Mouse (Mus musculus) megakaryocyte, embryonic 14.5 days (primary cell): ENCODE results near the gene 4930562C15Rik.

Experiments
- FLI1 ChIP-seq: IDR thresholded peaks from 2 replicates; pipeline ENCODE4 v1.6.1; 2012; ENCODE audit warnings: low read length, inconsistent platforms, mixed read lengths
- GATA1 ChIP-seq: IDR thresholded peaks from 3 replicates; pipeline ENCODE4 v1.6.1; 2012; ENCODE audit warnings: mixed read lengths, low read length, inconsistent platforms, borderline replicate concordance

DNA sequence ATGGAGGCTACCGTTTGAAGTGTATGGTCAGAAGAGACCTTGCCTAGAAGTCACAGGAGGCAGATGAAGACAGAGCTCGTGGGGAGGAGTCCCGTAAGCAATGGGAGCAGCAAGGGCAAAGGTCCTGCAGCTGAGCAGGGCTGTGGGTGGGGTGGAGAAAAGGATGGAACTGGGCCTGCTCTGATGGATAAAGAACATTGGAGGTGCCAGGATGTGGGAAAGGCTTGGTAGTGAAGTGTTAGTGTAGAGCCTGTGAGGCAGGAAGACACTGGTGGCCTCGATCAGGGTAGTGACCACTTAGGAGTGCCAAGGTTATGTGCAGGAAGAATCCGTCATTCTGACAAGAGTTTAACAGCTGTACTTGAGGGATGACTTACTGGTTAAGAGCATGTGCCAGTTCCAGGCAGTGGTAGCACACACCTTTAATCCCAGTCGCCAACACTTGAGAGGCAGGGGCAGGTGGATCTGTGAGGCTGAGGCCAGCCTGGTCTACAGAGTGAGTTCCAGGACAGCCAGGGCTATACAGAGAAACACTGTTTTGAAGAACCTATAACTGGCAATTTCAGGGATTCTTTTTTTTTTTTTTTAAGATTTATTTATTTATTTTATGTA, 68.4 kb downstream of the 4930562C15Rik start:
- TF ChIP-seq GATA1 (no peak), FLI1 (no peak)
